Mouse (Mus musculus): ENCODE results near the gene Mpv17l2. TPM values are rescaled to one million over a fixed set of nuclear protein-coding genes. Genes with fewer than 3 reads are reported as not detected.

Gene Mpv17l2
- polyA plus RNA-seq, 1 experiment from 2014 or later: 43.1 TPM

DNA sequence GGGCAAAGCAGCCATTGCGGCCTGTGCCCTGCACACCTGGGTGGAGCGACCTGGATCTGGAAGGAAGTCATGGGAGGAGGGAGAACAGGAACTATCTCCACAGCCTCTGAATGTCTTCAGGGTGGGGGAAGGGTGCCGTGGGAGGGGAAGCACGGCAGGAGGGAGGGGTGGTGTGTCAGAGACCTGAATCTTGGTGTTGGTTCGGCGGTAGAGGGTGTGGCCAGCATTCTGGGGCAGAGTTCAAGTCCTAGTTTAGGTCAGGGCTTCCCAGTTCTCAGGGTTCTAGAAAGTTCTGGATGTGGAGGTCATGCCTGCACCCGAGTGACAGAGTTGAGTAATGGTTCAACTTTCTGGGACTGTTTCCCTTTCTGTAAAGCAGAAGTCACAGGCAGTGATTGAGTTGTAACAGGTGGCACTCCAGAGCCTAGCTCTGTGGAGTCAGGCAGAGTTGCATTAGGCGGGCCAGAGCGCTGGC is 40.9 kb downstream of the Mpv17l2 start:
- no peak overlapping the region for H3K27ac ChIP-seq (ENCODE audit: low read length)
- H3K36me3 ChIP-seq (ENCODE audit: control insufficient read depth, insufficient read depth, low read length): no peaks in the 10 kb centered on the region
- no peak overlapping the region for H3K9ac ChIP-seq (replicated peaks; ENCODE audit: low read depth, low read length)
- no peak for ATAC-seq (ENCODE audit: insufficient number of reproducible peaks, insufficient read depth, low FRiP score, low read depth)
- no peaks in the 10 kb centered on the region for H3K9me3 ChIP-seq (ENCODE audit: control insufficient read depth, low read depth, low read length)
- H3K4me3 ChIP-seq (ENCODE audit: low read depth, low read length): no peak overlapping the region
- H3K27me3 ChIP-seq (ENCODE audit: control insufficient read depth, insufficient read depth, low read length): no peaks in the 10 kb centered on the region
- 48% methylated on average over 9 of the region's 9 CpGs for WGBS
- H3K4me2 ChIP-seq (replicated peaks; ENCODE audit: low read depth, low read length): no peak overlapping the region
- no peaks in the 10 kb centered on the region for H3K4me1 ChIP-seq (ENCODE audit: control insufficient read depth, insufficient read depth, low read length)

DNA sequence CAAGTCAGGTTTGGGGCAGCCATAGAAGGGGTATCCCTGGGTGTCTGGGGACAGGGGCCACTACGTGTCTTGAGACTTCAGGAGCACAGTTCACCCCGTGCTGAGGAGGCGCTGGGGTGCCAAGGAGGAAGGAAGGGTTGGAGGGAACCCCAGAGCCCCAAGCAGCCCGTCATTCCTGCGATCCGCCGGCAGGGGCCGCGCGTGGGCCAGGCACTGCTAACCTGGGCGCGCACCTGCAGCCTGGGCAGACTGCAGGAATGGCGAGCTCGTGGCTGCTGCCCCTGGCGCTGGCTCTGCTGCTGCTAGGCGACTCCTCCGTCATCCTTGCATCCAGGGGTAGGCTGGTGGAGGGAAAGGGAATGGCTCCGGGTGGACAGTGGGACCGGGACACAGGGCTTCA is 42.4 kb downstream of the Mpv17l2 start, which contains the start of gene Gm3336:
TSS of gene Gm3336 (plus strand) at position 247 of the 400 bp plus-strand sequence.
- ATAC-seq (ENCODE audit: insufficient number of reproducible peaks, insufficient read depth, low FRiP score, low read depth): peak; percentile 14; the same call in 1 of the 2 replicates
- 4% methylated on average over 19 of the region's 19 CpGs for WGBS
- H3K36me3 ChIP-seq (ENCODE audit: control insufficient read depth, insufficient read depth, low read length): no peaks in the 10 kb centered on the region
- H3K9me3 ChIP-seq (ENCODE audit: control insufficient read depth, low read depth, low read length): no peaks in the 10 kb centered on the region
- no peak within 1 kb of the TSS for H3K4me2 ChIP-seq (replicated peaks; ENCODE audit: low read depth, low read length)
- H3K27me3 ChIP-seq (ENCODE audit: control insufficient read depth, insufficient read depth, low read length): no peaks in the 10 kb centered on the region
- no peak within 1 kb of the TSS for H3K27ac ChIP-seq (ENCODE audit: low read length)
- H3K9ac ChIP-seq (replicated peaks; ENCODE audit: low read depth, low read length): no peak within 1 kb of the TSS
- no peak within 1 kb of the TSS for H3K4me3 ChIP-seq (ENCODE audit: low read depth, low read length)
- H3K4me1 ChIP-seq (ENCODE audit: control insufficient read depth, insufficient read depth, low read length): no peaks in the 10 kb centered on the region

DNA sequence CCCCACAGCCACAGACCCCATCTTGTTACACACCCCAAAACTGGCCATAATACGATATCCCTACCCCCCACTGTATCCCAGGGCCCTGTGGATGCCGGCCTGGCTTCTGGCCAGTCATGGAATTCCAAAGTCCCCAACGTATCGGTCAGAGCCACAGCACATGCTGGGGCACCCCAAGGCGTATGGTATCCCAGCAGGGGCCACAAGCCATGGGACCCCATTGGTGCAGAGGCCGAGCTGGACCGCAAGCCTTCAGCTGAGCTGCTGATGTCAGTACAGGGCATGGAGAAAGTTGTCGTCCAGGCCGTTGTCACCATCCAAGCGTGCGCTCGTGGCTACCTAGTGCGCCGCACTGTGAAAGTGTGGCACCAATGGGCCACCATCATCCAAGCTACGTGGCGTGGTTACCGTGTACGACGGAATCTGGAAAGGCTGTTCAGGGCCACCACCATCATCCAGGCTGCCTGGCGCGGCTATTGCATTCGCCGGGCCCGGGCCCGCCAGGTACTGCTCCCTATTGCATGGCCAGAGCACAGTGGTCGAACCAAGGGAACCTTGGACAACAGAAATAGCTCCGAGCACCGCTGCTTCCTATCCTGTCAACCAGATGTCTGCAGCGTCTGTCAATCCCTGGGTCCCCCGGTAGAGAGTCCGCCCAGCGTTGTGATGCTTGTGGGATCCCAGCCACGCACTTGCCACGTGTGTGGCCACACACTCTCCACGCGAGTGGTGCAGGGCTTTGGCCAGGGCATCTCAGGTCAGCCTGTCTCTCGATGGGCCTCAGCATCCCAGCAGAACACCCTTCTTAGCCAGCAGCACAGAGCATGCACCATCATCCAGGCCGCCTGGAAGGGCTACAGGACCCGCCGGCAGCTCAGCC is 44.0 kb downstream of the Mpv17l2 start:
- Histone ChIP-seq H3K4me1 (ENCODE audit: control insufficient read depth, insufficient read depth, low read length) (no peaks in the 10 kb centered on the region), H3K27ac (ENCODE audit: low read length) (no peak overlapping the region), H3K4me3 (ENCODE audit: low read depth, low read length) (no peak overlapping the region), H3K9me3 (ENCODE audit: control insufficient read depth, low read depth, low read length) (no peaks in the 10 kb centered on the region), H3K4me2 (replicated peaks; ENCODE audit: low read depth, low read length) (no peak overlapping the region), H3K36me3 (ENCODE audit: control insufficient read depth, insufficient read depth, low read length) (no peaks in the 10 kb centered on the region), H3K27me3 (ENCODE audit: control insufficient read depth, insufficient read depth, low read length) (no peaks in the 10 kb centered on the region), H3K9ac (replicated peaks; ENCODE audit: low read depth, low read length) (no peak overlapping the region)
- ATAC-seq (ENCODE audit: insufficient number of reproducible peaks, insufficient read depth, low FRiP score, low read depth): no peak
- 79% methylated on average over 40 of the region's 40 CpGs for WGBS

DNA sequence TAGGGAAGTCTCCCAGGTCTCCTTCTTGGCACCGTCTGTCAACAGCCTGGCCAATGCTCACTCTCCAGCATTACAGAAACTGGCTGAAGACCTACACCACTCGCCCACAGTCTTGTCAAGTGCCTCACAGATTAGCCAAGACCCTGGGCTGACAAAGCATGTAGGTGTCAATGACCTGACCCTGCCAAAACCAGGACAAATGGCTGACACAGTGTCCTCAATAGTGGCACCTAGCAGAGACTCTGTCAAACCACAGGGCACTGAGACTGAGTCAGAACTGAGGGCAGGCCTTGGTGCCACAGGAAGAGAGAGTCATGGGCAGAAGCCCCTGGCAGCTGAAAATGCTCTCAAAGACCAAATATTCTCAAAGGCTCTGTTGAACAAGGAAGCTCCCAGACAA is 45.7 kb downstream of the Mpv17l2 start:
- Histone ChIP-seq H3K9me3 (ENCODE audit: control insufficient read depth, low read depth, low read length) (no peaks in the 10 kb centered on the region), H3K4me3 (ENCODE audit: low read depth, low read length) (no peak overlapping the region), H3K36me3 (ENCODE audit: control insufficient read depth, insufficient read depth, low read length) (no peaks in the 10 kb centered on the region), H3K27me3 (ENCODE audit: control insufficient read depth, insufficient read depth, low read length) (no peaks in the 10 kb centered on the region), H3K27ac (ENCODE audit: low read length) (no peak overlapping the region), H3K9ac (replicated peaks; ENCODE audit: low read depth, low read length) (no peak overlapping the region), H3K4me1 (ENCODE audit: control insufficient read depth, insufficient read depth, low read length) (no peaks in the 10 kb centered on the region), H3K4me2 (replicated peaks; ENCODE audit: low read depth, low read length) (no peak overlapping the region)
- WGBS: 44% methylated on average over 2 of the region's 2 CpGs
- no peak for ATAC-seq (ENCODE audit: insufficient number of reproducible peaks, insufficient read depth, low FRiP score, low read depth)

DNA sequence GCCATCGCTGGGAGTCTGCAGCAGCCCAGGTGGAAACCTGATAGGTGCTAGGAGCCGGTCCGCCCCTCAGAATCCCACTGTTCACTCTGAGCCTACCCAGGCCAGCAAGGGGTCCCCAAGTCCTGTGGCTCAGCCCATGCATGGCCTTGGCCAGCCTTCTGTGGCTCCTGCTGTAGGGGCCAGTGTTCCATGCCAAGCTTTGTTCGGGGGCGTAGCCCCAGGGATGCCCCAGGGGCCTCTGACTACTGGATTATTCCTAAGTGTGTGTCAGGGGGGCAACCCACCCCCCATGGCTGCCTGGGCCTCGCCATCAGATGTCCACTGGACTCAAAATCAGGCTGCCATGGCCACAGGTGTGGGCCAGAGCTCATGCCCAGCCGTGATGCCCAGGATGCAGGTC is 46.8 kb downstream of the Mpv17l2 start:
- H3K9me3 ChIP-seq (ENCODE audit: control insufficient read depth, low read depth, low read length): no peaks in the 10 kb centered on the region
- no peaks in the 10 kb centered on the region for H3K4me1 ChIP-seq (ENCODE audit: control insufficient read depth, insufficient read depth, low read length)
- H3K9ac ChIP-seq (replicated peaks; ENCODE audit: low read depth, low read length): no peak overlapping the region
- no peaks in the 10 kb centered on the region for H3K36me3 ChIP-seq (ENCODE audit: control insufficient read depth, insufficient read depth, low read length)
- no peak overlapping the region for H3K4me2 ChIP-seq (replicated peaks; ENCODE audit: low read depth, low read length)
- 79% methylated on average over 7 of the region's 7 CpGs for WGBS
- H3K27me3 ChIP-seq (ENCODE audit: control insufficient read depth, insufficient read depth, low read length): no peaks in the 10 kb centered on the region
- H3K27ac ChIP-seq (ENCODE audit: low read length): no peak overlapping the region
- no peak for ATAC-seq (ENCODE audit: insufficient number of reproducible peaks, insufficient read depth, low FRiP score, low read depth)
- H3K4me3 ChIP-seq (ENCODE audit: low read depth, low read length): no peak overlapping the region

DNA sequence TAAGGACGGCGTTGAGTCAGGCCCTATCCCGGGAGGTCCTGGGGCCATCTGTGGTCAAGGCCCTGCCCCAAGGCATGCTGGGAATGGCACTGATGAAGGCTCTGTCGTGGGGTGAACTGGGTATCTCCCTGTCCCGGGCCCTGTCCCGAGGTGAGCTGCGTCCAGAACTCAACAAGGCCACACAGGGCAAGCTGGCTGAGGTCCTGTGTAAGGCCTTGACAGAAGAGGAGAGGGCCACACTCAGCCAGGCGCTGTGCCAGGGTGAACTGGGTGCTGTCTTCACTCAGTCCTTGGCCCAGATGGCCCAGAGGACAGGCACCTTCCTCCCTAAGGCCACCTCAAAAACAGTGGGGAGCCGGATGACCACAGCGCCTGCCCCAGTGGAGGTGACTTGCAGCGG is 49.7 kb downstream of the Mpv17l2 start:
- H3K9ac ChIP-seq (replicated peaks; ENCODE audit: low read depth, low read length): no peak overlapping the region
- H3K4me1 ChIP-seq (ENCODE audit: control insufficient read depth, insufficient read depth, low read length): no peaks in the 10 kb centered on the region
- no peaks in the 10 kb centered on the region for H3K9me3 ChIP-seq (ENCODE audit: control insufficient read depth, low read depth, low read length)
- no peak overlapping the region for H3K27ac ChIP-seq (ENCODE audit: low read length)
- H3K4me2 ChIP-seq (replicated peaks; ENCODE audit: low read depth, low read length): no peak overlapping the region
- WGBS: 83% methylated on average over 11 of the region's 11 CpGs
- no peaks in the 10 kb centered on the region for H3K36me3 ChIP-seq (ENCODE audit: control insufficient read depth, insufficient read depth, low read length)
- no peak overlapping the region for H3K4me3 ChIP-seq (ENCODE audit: low read depth, low read length)
- no peak for ATAC-seq (ENCODE audit: insufficient number of reproducible peaks, insufficient read depth, low FRiP score, low read depth)
- no peaks in the 10 kb centered on the region for H3K27me3 ChIP-seq (ENCODE audit: control insufficient read depth, insufficient read depth, low read length)

DNA sequence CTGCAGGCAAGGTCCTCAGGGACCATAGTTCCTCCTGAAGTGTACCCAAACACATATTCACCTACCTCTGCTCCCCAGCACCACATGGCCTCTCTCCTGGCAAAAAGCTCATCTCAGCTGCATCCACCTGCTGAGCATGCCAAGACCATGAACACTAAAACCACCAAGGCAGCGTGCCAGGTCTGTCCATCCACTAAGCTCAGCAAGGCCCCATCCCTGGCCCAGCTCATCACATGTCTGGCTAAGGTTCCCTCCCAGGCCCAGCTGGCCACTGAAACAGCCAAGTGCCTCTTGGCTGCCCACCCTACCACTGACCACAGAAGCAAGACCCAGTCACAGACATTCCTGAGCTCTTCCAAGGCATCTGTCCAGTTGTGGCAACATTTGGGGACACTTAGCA is 50.5 kb downstream of the Mpv17l2 start:
- H3K9me3 ChIP-seq (ENCODE audit: control insufficient read depth, low read depth, low read length): no peaks in the 10 kb centered on the region
- no peak overlapping the region for H3K27ac ChIP-seq (ENCODE audit: low read length)
- H3K27me3 ChIP-seq (ENCODE audit: control insufficient read depth, insufficient read depth, low read length): no peaks in the 10 kb centered on the region
- WGBS: 93% methylated on average over 1 of the region's 1 CpGs
- H3K4me3 ChIP-seq (ENCODE audit: low read depth, low read length): no peak overlapping the region
- no peak overlapping the region for H3K4me2 ChIP-seq (replicated peaks; ENCODE audit: low read depth, low read length)
- no peak overlapping the region for H3K9ac ChIP-seq (replicated peaks; ENCODE audit: low read depth, low read length)
- ATAC-seq (ENCODE audit: insufficient number of reproducible peaks, insufficient read depth, low FRiP score, low read depth): no peak
- H3K4me1 ChIP-seq (ENCODE audit: control insufficient read depth, insufficient read depth, low read length): no peaks in the 10 kb centered on the region
- no peaks in the 10 kb centered on the region for H3K36me3 ChIP-seq (ENCODE audit: control insufficient read depth, insufficient read depth, low read length)

DNA sequence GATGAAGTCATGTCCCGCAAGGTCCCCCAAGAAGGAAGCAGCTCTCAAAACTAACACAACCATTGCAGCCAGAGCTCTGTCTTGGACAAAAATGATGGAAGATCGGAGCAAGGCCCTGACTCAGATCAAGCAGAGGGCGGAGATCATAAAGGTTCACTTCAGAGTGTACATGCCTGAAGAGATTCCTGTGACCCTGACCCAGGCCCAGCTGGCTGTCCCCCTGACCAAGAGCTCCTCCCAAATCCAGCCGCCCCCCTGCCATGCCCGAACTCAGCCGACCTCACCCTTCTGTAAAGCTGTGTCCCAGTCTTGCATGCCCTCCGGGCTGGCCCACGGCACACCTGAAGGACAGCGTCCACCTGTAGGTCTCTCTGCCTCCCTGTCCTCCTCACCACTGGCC is 51.0 kb downstream of the Mpv17l2 start:
- H3K4me2 ChIP-seq (replicated peaks; ENCODE audit: low read depth, low read length): no peak overlapping the region
- H3K9me3 ChIP-seq (ENCODE audit: control insufficient read depth, low read depth, low read length): no peaks in the 10 kb centered on the region
- no peak overlapping the region for H3K9ac ChIP-seq (replicated peaks; ENCODE audit: low read depth, low read length)
- no peaks in the 10 kb centered on the region for H3K36me3 ChIP-seq (ENCODE audit: control insufficient read depth, insufficient read depth, low read length)
- H3K4me1 ChIP-seq (ENCODE audit: control insufficient read depth, insufficient read depth, low read length): no peaks in the 10 kb centered on the region
- ATAC-seq (ENCODE audit: insufficient number of reproducible peaks, insufficient read depth, low FRiP score, low read depth): no peak
- H3K27ac ChIP-seq (ENCODE audit: low read length): no peak overlapping the region
- H3K27me3 ChIP-seq (ENCODE audit: control insufficient read depth, insufficient read depth, low read length): no peaks in the 10 kb centered on the region
- 87% methylated on average over 9 of the region's 9 CpGs for WGBS
- H3K4me3 ChIP-seq (ENCODE audit: low read depth, low read length): no peak overlapping the region
